Mouse (Mus musculus): Measurements from ENCODE around the gene Usp7.

DNA sequence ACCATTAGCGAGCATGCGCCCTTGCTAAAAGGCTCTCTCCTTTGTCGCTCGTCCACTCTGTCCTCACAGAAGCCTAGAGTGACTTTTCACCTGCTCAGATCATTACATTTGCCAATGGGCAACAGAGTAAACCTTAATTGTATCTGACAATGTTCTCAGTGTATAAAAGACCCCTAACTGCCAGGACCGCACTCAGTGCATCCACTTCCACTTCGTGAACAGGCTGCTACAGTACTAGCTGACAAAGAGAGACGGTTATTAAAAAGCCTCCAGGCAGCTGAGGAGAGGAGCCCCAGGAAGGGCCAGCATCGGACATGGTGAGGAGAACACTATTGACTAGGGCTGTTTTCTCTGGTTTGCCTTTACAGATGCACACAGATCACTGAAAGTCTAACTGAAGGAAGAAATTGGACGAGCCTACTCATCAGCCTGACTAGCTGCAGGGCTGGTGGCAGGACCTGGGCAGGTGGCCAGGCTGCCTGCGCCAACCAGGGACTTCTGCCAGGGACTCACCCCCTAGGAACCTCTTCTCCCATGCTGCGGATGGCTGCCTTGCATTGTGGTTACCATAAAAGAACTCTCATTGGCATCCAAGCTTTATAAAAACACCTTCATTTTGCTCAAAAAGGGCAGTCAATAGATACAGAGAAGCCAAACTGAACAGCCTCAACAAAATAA, 102.0 kb downstream of the Usp7 start:
- TF ChIP-seq GATA1 (IDR thresholded peaks at IDR 0.05; ENCODE audit: borderline replicate concordance, low read length) (no peak), FLI1 (IDR thresholded peaks at IDR 0.05; ENCODE audit: low read length) (no peak)
